Mouse (Mus musculus): ENCODE results near the gene Sae1. TPM values are rescaled to one million over a fixed set of nuclear protein-coding genes. Genes with fewer than 3 reads are reported as not detected.

Sae1 gene
- polyA plus RNA-seq (2015; fragmentation: Nextera tagmentation; extraction: Ambion mirVana): 281 and 310 TPM in 2 replicates

- H3K27me3 ChIP-seq (ENCODE audit: control insufficient read depth, insufficient read depth, low read depth, low read length): no peaks in the 10 kb centered on the region
- WGBS: under 1% methylated on average over 53 of the region's 58 CpGs
- H3K9me3 ChIP-seq (ENCODE audit: control insufficient read depth, low read length): no peaks in the 10 kb centered on the region
- peak within 1 kb of the TSS; percentile 76 for H3K27ac ChIP-seq (ENCODE audit: low read length)
- peak within 1 kb of the TSS; percentile 96 for H3K9ac ChIP-seq (ENCODE audit: low read length)
- H3K4me2 ChIP-seq (ENCODE audit: low read depth, low read length): peak within 1 kb of the TSS; percentile 66
- no peaks in the 10 kb centered on the region for H3K36me3 ChIP-seq (ENCODE audit: control insufficient read depth, insufficient read depth, low read length)
- peaks cover 19% of the 10 kb centered on the region for H3K4me1 ChIP-seq (replicated peaks; ENCODE audit: control insufficient read depth, insufficient read depth, low read length)
- ATAC-seq (ENCODE audit: low read depth): peak; percentile 96
- H3K4me3 ChIP-seq (ENCODE audit: low read length): peak within 1 kb of the TSS; percentile 89
Measured at GRCm38 (mm10) chr7:16387160-16388041, at the start of gene Sae1. Gene Sae1 (minus strand): TSS chr7:16387806.

GRCm38 (mm10) chr7:16435088-16435487 lies 47.5 kb upstream of the Sae1 start:
- WGBS: 83% methylated on average over 9 of the region's 9 CpGs
- Histone ChIP-seq H3K27ac (ENCODE audit: low read length) (no peak overlapping the region), H3K4me1 (replicated peaks; ENCODE audit: control insufficient read depth, insufficient read depth, low read length) (no peaks in the 10 kb centered on the region), H3K4me3 (ENCODE audit: low read length) (no peak overlapping the region), H3K36me3 (ENCODE audit: control insufficient read depth, insufficient read depth, low read length) (peaks cover 52% of the 10 kb centered on the region), H3K9ac (ENCODE audit: low read length) (no peak overlapping the region), H3K9me3 (ENCODE audit: control insufficient read depth, low read length) (no peaks in the 10 kb centered on the region), H3K4me2 (ENCODE audit: low read depth, low read length) (no peak overlapping the region), H3K27me3 (ENCODE audit: control insufficient read depth, insufficient read depth, low read depth, low read length) (no peaks in the 10 kb centered on the region)
- ATAC-seq (ENCODE audit: low read depth): no peak

GRCm38 (mm10) chr7:16433352-16433971 lies 45.9 kb upstream of the Sae1 start:
- no peak overlapping the region for H3K9ac ChIP-seq (ENCODE audit: low read length)
- H3K36me3 ChIP-seq (ENCODE audit: control insufficient read depth, insufficient read depth, low read length): peaks cover 68% of the 10 kb centered on the region
- H3K4me3 ChIP-seq (ENCODE audit: low read length): no peak overlapping the region
- H3K9me3 ChIP-seq (ENCODE audit: control insufficient read depth, low read length): no peaks in the 10 kb centered on the region
- H3K4me2 ChIP-seq (ENCODE audit: low read depth, low read length): no peak overlapping the region
- H3K27ac ChIP-seq (ENCODE audit: low read length): no peak overlapping the region
- WGBS: 56% methylated on average over 3 of the region's 3 CpGs
- no peak for ATAC-seq (ENCODE audit: low read depth)
- H3K27me3 ChIP-seq (ENCODE audit: control insufficient read depth, insufficient read depth, low read depth, low read length): no peaks in the 10 kb centered on the region
- H3K4me1 ChIP-seq (replicated peaks; ENCODE audit: control insufficient read depth, insufficient read depth, low read length): no peaks in the 10 kb centered on the region

DNA sequence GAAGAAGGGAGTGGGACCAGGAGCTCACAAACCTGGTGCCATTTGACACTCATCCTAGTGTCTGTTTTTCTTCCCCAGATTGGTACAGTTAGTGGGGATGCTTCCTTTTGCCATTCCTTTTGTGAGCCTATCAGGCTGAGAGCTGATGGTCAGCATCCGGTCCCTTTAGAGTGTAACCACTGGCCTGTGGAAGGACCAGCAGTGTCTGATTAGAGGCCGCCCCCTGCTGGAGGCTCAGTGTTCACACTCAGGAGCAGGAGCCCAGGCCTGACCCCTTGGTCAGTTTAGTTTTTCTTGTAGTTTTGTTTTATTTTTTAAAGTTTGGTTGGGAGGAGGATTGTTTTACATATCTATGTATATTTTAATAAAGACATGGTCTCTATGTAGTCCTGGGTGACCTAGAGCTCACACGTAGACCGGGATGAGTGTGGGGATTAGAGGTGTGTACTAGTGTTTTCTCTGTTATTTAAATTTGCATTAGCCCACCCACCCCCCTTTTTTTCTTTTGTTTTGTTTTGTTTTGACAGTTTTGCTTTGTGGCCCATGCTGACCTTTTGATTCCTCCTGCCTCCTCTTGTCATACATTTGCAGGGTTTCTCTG lies 38.6 kb upstream of the Sae1 start:
- 58% methylated on average over 4 of the region's 4 CpGs for WGBS
- H3K9ac ChIP-seq (ENCODE audit: low read length): no peak overlapping the region
- H3K27me3 ChIP-seq (ENCODE audit: control insufficient read depth, insufficient read depth, low read depth, low read length): no peaks in the 10 kb centered on the region

DNA sequence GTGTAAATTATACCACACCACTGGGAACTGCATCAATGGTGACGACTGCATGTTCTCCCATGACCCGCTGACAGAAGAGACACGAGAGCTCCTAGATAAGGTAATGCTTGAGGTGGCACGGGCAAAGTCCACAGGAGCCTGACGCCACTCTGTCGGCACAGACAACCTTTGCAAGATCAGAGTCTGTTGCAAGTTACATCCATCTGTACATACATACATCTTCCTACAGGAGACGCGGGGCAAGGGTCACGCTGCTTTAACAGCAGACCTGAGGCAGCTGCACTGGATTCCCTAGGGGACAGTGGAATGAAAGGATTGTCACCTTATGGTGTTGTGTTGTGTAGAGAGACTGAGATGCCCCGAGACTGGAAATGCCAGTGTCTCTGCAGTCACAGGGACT lies 38.1 kb upstream of the Sae1 start:
- no peak overlapping the region for H3K27ac ChIP-seq (ENCODE audit: low read length)
- H3K4me2 ChIP-seq (ENCODE audit: low read depth, low read length): no peak overlapping the region
- H3K9me3 ChIP-seq (ENCODE audit: control insufficient read depth, low read length): no peaks in the 10 kb centered on the region
- 86% methylated on average over 10 of the region's 10 CpGs for WGBS
- H3K27me3 ChIP-seq (ENCODE audit: control insufficient read depth, insufficient read depth, low read depth, low read length): no peaks in the 10 kb centered on the region
- H3K36me3 ChIP-seq (ENCODE audit: control insufficient read depth, insufficient read depth, low read length): peaks cover 80% of the 10 kb centered on the region
- no peak overlapping the region for H3K9ac ChIP-seq (ENCODE audit: low read length)
- H3K4me3 ChIP-seq (ENCODE audit: low read length): no peak overlapping the region
- peak; percentile 5; the same call in 1 of the 2 replicates for ATAC-seq (ENCODE audit: low read depth)
- no peaks in the 10 kb centered on the region for H3K4me1 ChIP-seq (replicated peaks; ENCODE audit: control insufficient read depth, insufficient read depth, low read length)

More for the DNA sequence above, 38.6 kb upstream of the Sae1 start:
- Histone ChIP-seq H3K9me3 (ENCODE audit: control insufficient read depth, low read length) (no peaks in the 10 kb centered on the region), H3K4me1 (replicated peaks; ENCODE audit: control insufficient read depth, insufficient read depth, low read length) (no peaks in the 10 kb centered on the region), H3K4me2 (ENCODE audit: low read depth, low read length) (no peak overlapping the region), H3K36me3 (ENCODE audit: control insufficient read depth, insufficient read depth, low read length) (peaks cover 79% of the 10 kb centered on the region), H3K27ac (ENCODE audit: low read length) (no peak overlapping the region), H3K4me3 (ENCODE audit: low read length) (no peak overlapping the region)
- ATAC-seq (ENCODE audit: low read depth): peak; percentile 91

DNA sequence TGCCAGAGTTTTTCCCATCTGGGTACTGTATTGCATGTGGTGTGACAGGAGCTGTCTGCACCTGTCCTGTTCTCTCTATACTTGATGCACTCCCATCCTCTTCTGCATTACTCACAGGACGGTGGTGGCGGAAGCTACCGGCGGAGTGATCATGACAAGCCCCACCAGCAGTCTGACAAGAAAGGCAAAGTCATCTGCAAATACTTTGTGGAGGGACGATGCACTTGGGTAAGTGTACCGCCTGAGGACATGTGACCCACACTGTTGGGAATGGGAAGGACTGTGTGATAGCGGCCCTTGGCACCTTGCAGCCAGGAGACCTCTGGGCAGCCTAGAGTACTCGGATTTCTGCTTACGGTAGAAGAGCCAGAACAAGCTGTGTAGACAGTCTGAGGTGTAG lies 36.1 kb upstream of the Sae1 start:
- Histone ChIP-seq H3K27me3 (ENCODE audit: control insufficient read depth, insufficient read depth, low read depth, low read length) (no peaks in the 10 kb centered on the region), H3K4me1 (replicated peaks; ENCODE audit: control insufficient read depth, insufficient read depth, low read length) (no peaks in the 10 kb centered on the region), H3K27ac (ENCODE audit: low read length) (no peak overlapping the region), H3K4me2 (ENCODE audit: low read depth, low read length) (no peak overlapping the region), H3K36me3 (ENCODE audit: control insufficient read depth, insufficient read depth, low read length) (peaks cover 80% of the 10 kb centered on the region), H3K9me3 (ENCODE audit: control insufficient read depth, low read length) (no peaks in the 10 kb centered on the region), H3K4me3 (ENCODE audit: low read length) (no peak overlapping the region), H3K9ac (ENCODE audit: low read length) (no peak overlapping the region)
- 86% methylated on average over 9 of the region's 9 CpGs for WGBS
- ATAC-seq (ENCODE audit: low read depth): no peak

- H3K27ac ChIP-seq (ENCODE audit: low read length): no peak overlapping the region
Measured at GRCm38 (mm10) chr7:16422222-16422856, 34.7 kb upstream of the Sae1 start.

GRCm38 (mm10) chr7:16420493-16421118 lies 33.0 kb upstream of the Sae1 start:
- 91% methylated on average over 8 of the region's 8 CpGs for WGBS
- no peak for ATAC-seq (ENCODE audit: low read depth)
- H3K27me3 ChIP-seq (ENCODE audit: control insufficient read depth, insufficient read depth, low read depth, low read length): no peaks in the 10 kb centered on the region
- H3K36me3 ChIP-seq (ENCODE audit: control insufficient read depth, insufficient read depth, low read length): peaks cover 75% of the 10 kb centered on the region
- no peaks in the 10 kb centered on the region for H3K9me3 ChIP-seq (ENCODE audit: control insufficient read depth, low read length)
- H3K27ac ChIP-seq (ENCODE audit: low read length): no peak overlapping the region
- no peaks in the 10 kb centered on the region; the same call in 1 of the 2 replicates for H3K4me1 ChIP-seq (replicated peaks; ENCODE audit: control insufficient read depth, insufficient read depth, low read length)
- H3K4me3 ChIP-seq (ENCODE audit: low read length): no peak overlapping the region
- no peak overlapping the region for H3K9ac ChIP-seq (ENCODE audit: low read length)
- H3K4me2 ChIP-seq (ENCODE audit: low read depth, low read length): no peak overlapping the region

More at GRCm38 (mm10) chr7:16422222-16422856, 34.7 kb upstream of the Sae1 start:
- Histone ChIP-seq H3K27me3 (ENCODE audit: control insufficient read depth, insufficient read depth, low read depth, low read length) (no peaks in the 10 kb centered on the region), H3K4me3 (ENCODE audit: low read length) (no peak overlapping the region), H3K36me3 (ENCODE audit: control insufficient read depth, insufficient read depth, low read length) (peaks cover 77% of the 10 kb centered on the region), H3K4me2 (ENCODE audit: low read depth, low read length) (no peak overlapping the region), H3K4me1 (replicated peaks; ENCODE audit: control insufficient read depth, insufficient read depth, low read length) (no peaks in the 10 kb centered on the region), H3K9ac (ENCODE audit: low read length) (no peak overlapping the region), H3K9me3 (ENCODE audit: control insufficient read depth, low read length) (no peaks in the 10 kb centered on the region)
- WGBS: 85% methylated on average over 18 of the region's 18 CpGs
- no peak for ATAC-seq (ENCODE audit: low read depth)
